Mouse (Mus musculus): ENCODE data around the gene Cs. TPM values are rescaled to one million over a fixed set of nuclear protein-coding genes. Genes with fewer than 3 reads are reported as not detected.

Cs gene
- polyA plus RNA-seq, 1 experiment from 2014 or later, result 263 TPM

- no peaks in the 10 kb centered on the region for H3K36me3 ChIP-seq (ENCODE audit: control insufficient read depth, insufficient read depth, low read length)
- no peaks in the 10 kb centered on the region for H3K27me3 ChIP-seq (ENCODE audit: control insufficient read depth, insufficient read depth, low read length)
- H3K4me3 ChIP-seq (ENCODE audit: low read depth, low read length), result peak overlapping the region; percentile 87; the same call in 1 of the 2 replicates
- DNase-seq (ENCODE audit: low spot score) (no peak), ATAC-seq (replicated peaks; ENCODE audit: low FRiP score) (no peak)
- H3K27ac ChIP-seq (ENCODE audit: low read depth, low read length), result no peak overlapping the region
- H3K4me2 ChIP-seq (ENCODE audit: low read depth, low read length, severe bottlenecking), result peak overlapping the region; percentile 63
- no peak overlapping the region for H3K9ac ChIP-seq (ENCODE audit: low read length)
- H3K9me3 ChIP-seq (ENCODE audit: control insufficient read depth, low read length), result no peaks in the 10 kb centered on the region
- 90% methylated on average over 2 of the region's 2 CpGs for WGBS
- H3K4me1 ChIP-seq (replicated peaks; ENCODE audit: control insufficient read depth, insufficient read depth, low read length), result 0 out of 2 replicates have a peak, but pooled peaks cover 2% of the 10 kb centered on the region
Measured at GRCm38 (mm10) chr10:128338948-128339347, 1.4 kb downstream of the Cs start.

- Histone ChIP-seq H3K9ac (ENCODE audit: low read length) (no peak overlapping the region), H3K4me1 (replicated peaks; ENCODE audit: control insufficient read depth, insufficient read depth, low read length) (0 out of 2 replicates have a peak, but pooled peaks cover 2% of the 10 kb centered on the region), H3K27me3 (ENCODE audit: control insufficient read depth, insufficient read depth, low read length) (no peaks in the 10 kb centered on the region), H3K4me3 (ENCODE audit: low read depth, low read length) (no peak overlapping the region), H3K9me3 (ENCODE audit: control insufficient read depth, low read length) (no peaks in the 10 kb centered on the region), H3K27ac (ENCODE audit: low read depth, low read length) (no peak overlapping the region), H3K4me2 (ENCODE audit: low read depth, low read length, severe bottlenecking) (no peak overlapping the region), H3K36me3 (ENCODE audit: control insufficient read depth, insufficient read depth, low read length) (no peaks in the 10 kb centered on the region)
- no peak for DNase-seq (ENCODE audit: low spot score)
- ATAC-seq (replicated peaks; ENCODE audit: low FRiP score), result no peak
- 84% methylated on average over 2 of the region's 2 CpGs for WGBS
Measured at GRCm38 (mm10) chr10:128340257-128340656, 2.7 kb downstream of the Cs start.

DNA sequence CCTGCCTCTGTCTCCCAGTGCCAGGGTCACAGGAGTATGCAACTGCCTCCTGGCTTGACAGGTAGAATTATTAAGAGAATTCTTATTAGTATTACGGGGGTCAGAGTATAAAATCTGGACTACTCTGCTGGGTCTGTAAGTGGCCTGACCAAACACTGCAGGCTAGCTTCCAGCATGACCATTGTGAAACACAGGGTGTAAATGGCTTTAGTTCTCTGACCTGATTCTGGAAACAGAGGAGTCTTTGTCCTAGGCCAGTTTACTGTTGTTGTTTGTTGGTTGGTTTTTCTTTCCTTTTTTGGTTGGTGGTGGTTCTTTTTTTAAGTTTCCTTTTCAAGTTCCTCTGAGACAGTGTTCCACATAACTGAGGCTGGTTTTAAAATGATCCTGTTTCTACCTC is 5.9 kb downstream of the Cs start:
- Histone ChIP-seq H3K27me3 (ENCODE audit: control insufficient read depth, insufficient read depth, low read length) (no peaks in the 10 kb centered on the region), H3K9ac (ENCODE audit: low read length) (no peak overlapping the region), H3K9me3 (ENCODE audit: control insufficient read depth, low read length) (no peaks in the 10 kb centered on the region), H3K36me3 (ENCODE audit: control insufficient read depth, insufficient read depth, low read length) (no peaks in the 10 kb centered on the region), H3K4me1 (replicated peaks; ENCODE audit: control insufficient read depth, insufficient read depth, low read length) (0 out of 2 replicates have a peak, but pooled peaks cover 2% of the 10 kb centered on the region), H3K4me3 (ENCODE audit: low read depth, low read length) (no peak overlapping the region), H3K27ac (ENCODE audit: low read depth, low read length) (no peak overlapping the region), H3K4me2 (ENCODE audit: low read depth, low read length, severe bottlenecking) (no peak overlapping the region)
- 92% methylated on average over 1 of the region's 1 CpGs for WGBS
- ATAC-seq (replicated peaks; ENCODE audit: low FRiP score) (no peak), DNase-seq (ENCODE audit: low spot score) (no peak)

DNA sequence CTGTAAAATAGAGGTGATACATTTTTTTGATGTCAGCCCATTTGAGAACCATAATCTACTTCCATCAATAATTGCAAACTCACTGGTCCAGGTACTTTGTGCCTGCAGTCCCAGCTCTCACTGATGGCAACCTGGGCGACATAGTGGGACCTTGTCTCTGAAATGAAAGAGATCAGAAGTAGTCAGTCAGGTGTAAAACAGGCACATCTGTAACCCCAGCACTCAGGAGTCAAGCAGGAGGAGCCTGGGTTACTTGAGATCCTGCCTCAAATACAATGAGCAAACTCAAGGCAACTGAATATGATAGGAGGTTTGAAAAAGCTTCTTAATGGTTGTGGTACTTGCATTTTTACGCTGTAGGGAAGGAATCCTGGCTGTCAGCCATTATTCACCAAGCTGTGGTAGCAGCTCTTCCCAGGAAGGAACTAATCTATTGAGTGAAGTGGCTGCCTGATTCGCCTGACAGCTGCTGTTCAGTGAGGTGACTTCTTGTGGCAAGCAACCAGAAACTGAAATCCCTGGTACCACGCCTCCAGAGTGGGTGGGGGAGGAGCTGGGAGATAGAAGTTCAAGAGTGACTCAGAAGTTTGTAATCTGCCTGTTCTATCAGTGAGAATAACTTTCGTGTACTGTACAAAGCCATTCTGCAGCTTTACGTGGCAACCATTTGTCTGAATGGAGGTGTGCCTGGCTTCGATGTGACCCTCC is 7.2 kb downstream of the Cs start:
- DNase-seq (ENCODE audit: low spot score) (no peak), ATAC-seq (replicated peaks; ENCODE audit: low FRiP score) (no peak)
- 72% methylated on average over 7 of the region's 7 CpGs for WGBS
- H3K36me3 ChIP-seq (ENCODE audit: control insufficient read depth, insufficient read depth, low read length), result no peaks in the 10 kb centered on the region
- no peaks in the 10 kb centered on the region for H3K27me3 ChIP-seq (ENCODE audit: control insufficient read depth, insufficient read depth, low read length)
- no peak overlapping the region for H3K4me2 ChIP-seq (ENCODE audit: low read depth, low read length, severe bottlenecking)
- H3K27ac ChIP-seq (ENCODE audit: low read depth, low read length), result no peak overlapping the region
- H3K4me3 ChIP-seq (ENCODE audit: low read depth, low read length), result no peak overlapping the region
- no peaks in the 10 kb centered on the region for H3K9me3 ChIP-seq (ENCODE audit: control insufficient read depth, low read length)
- no peak overlapping the region for H3K9ac ChIP-seq (ENCODE audit: low read length)
- no peaks in the 10 kb centered on the region for H3K4me1 ChIP-seq (replicated peaks; ENCODE audit: control insufficient read depth, insufficient read depth, low read length)

DNA sequence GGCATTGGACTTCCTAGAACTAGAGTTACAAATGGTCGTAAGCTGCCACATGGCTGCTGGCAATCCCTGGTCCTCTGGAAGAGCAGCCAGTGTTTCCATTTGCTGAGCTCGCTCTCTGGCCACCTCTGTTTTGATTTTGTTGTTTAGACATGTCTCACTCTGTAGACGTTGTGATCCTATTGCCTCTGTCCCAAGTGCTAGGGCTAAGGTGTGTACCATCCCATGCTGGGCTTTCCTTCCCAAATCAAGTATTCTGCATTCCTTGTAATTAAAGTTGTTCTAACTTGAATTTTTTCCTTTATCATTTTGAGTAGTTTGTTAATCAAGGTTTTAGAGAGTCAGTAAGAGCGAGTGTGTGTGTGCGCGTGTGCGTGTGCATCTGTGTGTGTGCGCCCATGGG is 10.0 kb downstream of the Cs start:
- DNase-seq (ENCODE audit: low spot score), result no peak
- WGBS, result 92% methylated on average over 8 of the region's 8 CpGs

DNA sequence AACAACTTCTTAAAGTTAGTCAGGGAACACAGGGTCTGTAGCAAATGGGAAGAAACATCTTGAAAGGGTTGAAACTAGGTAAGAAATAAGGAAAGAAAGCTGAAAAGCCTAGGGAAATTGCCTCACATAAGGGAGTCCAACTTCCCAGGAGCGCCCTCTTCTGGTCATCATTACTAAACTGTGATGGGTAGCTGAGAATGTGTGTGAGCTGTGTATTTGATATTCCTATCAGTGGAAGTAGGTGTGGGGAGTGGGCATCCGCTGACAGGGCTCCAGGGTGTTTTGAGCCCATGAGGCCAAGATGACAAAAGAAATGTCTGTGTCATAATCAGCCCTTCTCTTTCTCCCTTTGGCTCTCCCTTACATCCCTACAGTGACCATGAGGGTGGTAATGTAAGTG is 21.3 kb downstream of the Cs start:
- Histone ChIP-seq H3K27ac (ENCODE audit: low read depth, low read length) (no peak overlapping the region), H3K9ac (ENCODE audit: low read length) (no peak overlapping the region), H3K9me3 (ENCODE audit: control insufficient read depth, low read length) (no peaks in the 10 kb centered on the region), H3K4me2 (ENCODE audit: low read depth, low read length, severe bottlenecking) (no peak overlapping the region), H3K4me1 (replicated peaks; ENCODE audit: control insufficient read depth, insufficient read depth, low read length) (no peaks in the 10 kb centered on the region), H3K4me3 (ENCODE audit: low read depth, low read length) (no peak overlapping the region), H3K27me3 (ENCODE audit: control insufficient read depth, insufficient read depth, low read length) (no peaks in the 10 kb centered on the region), H3K36me3 (ENCODE audit: control insufficient read depth, insufficient read depth, low read length) (peaks cover 19% of the 10 kb centered on the region)
- WGBS, result 49% methylated on average over 2 of the region's 2 CpGs
- DNase-seq (ENCODE audit: low spot score) (peak; percentile 63), ATAC-seq (replicated peaks; ENCODE audit: low FRiP score) (no peak)

More for the DNA sequence above, 10.0 kb downstream of the Cs start:
- ATAC-seq (replicated peaks; ENCODE audit: low FRiP score), result no peak
- H3K4me3 ChIP-seq (ENCODE audit: low read depth, low read length), result no peak overlapping the region
- H3K27me3 ChIP-seq (ENCODE audit: control insufficient read depth, insufficient read depth, low read length), result no peaks in the 10 kb centered on the region
- H3K9me3 ChIP-seq (ENCODE audit: control insufficient read depth, low read length), result no peaks in the 10 kb centered on the region
- no peaks in the 10 kb centered on the region for H3K4me1 ChIP-seq (replicated peaks; ENCODE audit: control insufficient read depth, insufficient read depth, low read length)
- H3K9ac ChIP-seq (ENCODE audit: low read length), result no peak overlapping the region
- H3K27ac ChIP-seq (ENCODE audit: low read depth, low read length), result no peak overlapping the region
- H3K36me3 ChIP-seq (ENCODE audit: control insufficient read depth, insufficient read depth, low read length), result peaks cover 9% of the 10 kb centered on the region; the same call in 1 of the 2 replicates
- H3K4me2 ChIP-seq (ENCODE audit: low read depth, low read length, severe bottlenecking), result no peak overlapping the region

DNA sequence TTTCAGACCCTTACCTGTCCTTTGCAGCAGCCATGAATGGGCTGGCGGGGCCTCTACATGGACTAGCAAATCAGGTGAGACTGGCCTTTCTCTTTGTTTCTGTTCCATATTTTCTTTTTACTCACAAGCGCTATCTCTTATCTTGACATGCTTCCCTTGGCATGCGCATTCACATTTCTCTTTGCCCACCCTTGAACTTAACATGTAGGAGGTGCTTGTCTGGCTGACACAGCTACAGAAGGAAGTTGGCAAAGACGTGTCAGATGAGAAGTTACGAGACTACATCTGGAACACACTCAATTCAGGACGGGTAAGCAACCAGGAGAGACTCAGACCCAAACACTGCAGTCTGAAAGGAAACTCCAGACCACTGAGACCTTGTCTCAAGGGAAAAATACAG is 21.7 kb downstream of the Cs start:
- H3K27me3 ChIP-seq (ENCODE audit: control insufficient read depth, insufficient read depth, low read length), result no peaks in the 10 kb centered on the region
- H3K4me3 ChIP-seq (ENCODE audit: low read depth, low read length), result no peak overlapping the region
- H3K4me2 ChIP-seq (ENCODE audit: low read depth, low read length, severe bottlenecking), result no peak overlapping the region
- H3K27ac ChIP-seq (ENCODE audit: low read depth, low read length), result no peak overlapping the region
- no peak overlapping the region for H3K9ac ChIP-seq (ENCODE audit: low read length)
- no peak for ATAC-seq (replicated peaks; ENCODE audit: low FRiP score)
- WGBS, result 93% methylated on average over 6 of the region's 6 CpGs
- H3K36me3 ChIP-seq (ENCODE audit: control insufficient read depth, insufficient read depth, low read length), result peaks cover 15% of the 10 kb centered on the region
- H3K4me1 ChIP-seq (replicated peaks; ENCODE audit: control insufficient read depth, insufficient read depth, low read length), result no peaks in the 10 kb centered on the region
- no peaks in the 10 kb centered on the region for H3K9me3 ChIP-seq (ENCODE audit: control insufficient read depth, low read length)
- DNase-seq (ENCODE audit: low spot score), result no peak

DNA sequence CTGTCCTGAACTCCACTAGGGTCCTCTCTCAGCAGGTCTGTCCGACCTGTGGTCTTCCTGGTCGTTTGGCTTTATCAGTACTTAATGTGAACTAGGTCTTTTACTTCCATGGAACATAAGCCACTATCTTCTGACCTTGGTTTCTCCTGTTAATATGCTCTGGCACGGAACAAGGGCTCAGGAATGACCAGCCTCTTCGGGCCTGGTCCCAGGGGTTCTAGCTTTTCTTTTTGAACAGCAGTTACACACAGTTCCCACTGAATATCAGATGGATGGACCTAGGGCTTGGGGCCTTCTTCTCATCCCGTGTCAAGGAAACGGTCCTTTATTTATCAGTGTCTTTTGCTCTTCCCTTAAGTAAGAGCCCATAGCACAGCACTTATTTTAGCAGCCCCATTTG is 24.3 kb downstream of the Cs start:
- WGBS, result 94% methylated on average over 6 of the region's 6 CpGs
- Histone ChIP-seq H3K4me1 (replicated peaks; ENCODE audit: control insufficient read depth, insufficient read depth, low read length) (no peaks in the 10 kb centered on the region), H3K27ac (ENCODE audit: low read depth, low read length) (no peak overlapping the region), H3K9me3 (ENCODE audit: control insufficient read depth, low read length) (no peaks in the 10 kb centered on the region), H3K9ac (ENCODE audit: low read length) (no peak overlapping the region), H3K36me3 (ENCODE audit: control insufficient read depth, insufficient read depth, low read length) (peaks cover 12% of the 10 kb centered on the region), H3K4me2 (ENCODE audit: low read depth, low read length, severe bottlenecking) (no peak overlapping the region), H3K4me3 (ENCODE audit: low read depth, low read length) (no peak overlapping the region), H3K27me3 (ENCODE audit: control insufficient read depth, insufficient read depth, low read length) (no peaks in the 10 kb centered on the region)
- ATAC-seq (replicated peaks; ENCODE audit: low FRiP score) (no peak), DNase-seq (ENCODE audit: low spot score) (no peak)

- H3K4me1 ChIP-seq (replicated peaks; ENCODE audit: control insufficient read depth, insufficient read depth, low read length), result no peaks in the 10 kb centered on the region
- DNase-seq (ENCODE audit: low spot score) (no peak), ATAC-seq (replicated peaks; ENCODE audit: low FRiP score) (no peak)
- H3K9me3 ChIP-seq (ENCODE audit: control insufficient read depth, low read length), result no peaks in the 10 kb centered on the region
- H3K36me3 ChIP-seq (ENCODE audit: control insufficient read depth, insufficient read depth, low read length), result peaks cover 12% of the 10 kb centered on the region
- H3K27ac ChIP-seq (ENCODE audit: low read depth, low read length), result no peak overlapping the region
- no peaks in the 10 kb centered on the region for H3K27me3 ChIP-seq (ENCODE audit: control insufficient read depth, insufficient read depth, low read length)
- 54% methylated on average over 3 of the region's 3 CpGs for WGBS
- no peak overlapping the region for H3K4me3 ChIP-seq (ENCODE audit: low read depth, low read length)
- no peak overlapping the region for H3K4me2 ChIP-seq (ENCODE audit: low read depth, low read length, severe bottlenecking)
- no peak overlapping the region for H3K9ac ChIP-seq (ENCODE audit: low read length)
Measured at GRCm38 (mm10) chr10:128362568-128362967, 25.0 kb downstream of the Cs start.
